Mouse (Mus musculus) MEL (cell line): Measurements from ENCODE around the gene Id1. TPM values are rescaled to one million over a fixed set of nuclear protein-coding genes. Genes with fewer than 3 reads are reported as not detected.

Experiments
- DNase-seq: peaks from one replicate; pipeline ENCODE4 v3.0.0; 2011; ENCODE audit warnings: low read depth, low spot score
- H3K27ac ChIP-seq: 2 replicates; pipeline ENCODE4 v1.5.1; 2012; ENCODE audit warnings: low read depth, mild to moderate bottlenecking, control low read depth, low read length, moderate library complexity; ENCODE audit not compliant: control insufficient read depth
- H3K27me3 ChIP-seq, 2 experiments: fragments of 150-350 bp in 1 of 2; sonication (generic) in 1 of 2; 2 replicates each; pipeline ENCODE4 v1.6.1; 2012; ENCODE audit warnings: low read length in 2 of 2, mild to moderate bottlenecking in 2 of 2, improper control_type of control experiment in 1 of 2, moderate library complexity in 1 of 2; ENCODE audit not compliant: insufficient read depth in 2 of 2, control insufficient read depth in 1 of 2
- H3K36me3 ChIP-seq, 2 experiments: 2 replicates each; pipeline ENCODE4 v1.6.1; 2012 to 2014; ENCODE audit warnings: low read length in 2 of 2, improper control_type of control experiment in 1 of 2, inconsistent platforms in 1 of 2, mild to moderate bottlenecking in 1 of 2; ENCODE audit not compliant: insufficient read depth in 2 of 2, control insufficient read depth in 1 of 2
- H3K4me1 ChIP-seq, 2 experiments: fragments of 150-350 bp in 1 of 2; sonication (generic) in 1 of 2; 2 replicates each; pipeline ENCODE4 v1.6.1; 2012; ENCODE audit warnings: low read length in 2 of 2, improper control_type of control experiment in 1 of 2, mild to moderate bottlenecking in 1 of 2; ENCODE audit not compliant: insufficient read depth in 2 of 2, control insufficient read depth in 1 of 2
- H3K4me3 ChIP-seq, 2 experiments: fragments of 150-350 bp in 1 of 2; sonication (generic) in 1 of 2; 2 replicates each; pipeline ENCODE4 v1.5.1; 2012; ENCODE audit warnings: low read depth in 2 of 2, low read length in 2 of 2, mild to moderate bottlenecking in 2 of 2, moderate library complexity in 2 of 2, control low read depth in 1 of 2, improper control_type of control experiment in 1 of 2; ENCODE audit not compliant: control insufficient read depth in 1 of 2, insufficient read depth in 1 of 2
- H3K79me2 ChIP-seq: 2 replicates; pipeline ENCODE4 v1.6.1; 2012; ENCODE audit warnings: mild to moderate bottlenecking, low read length, moderate library complexity; ENCODE audit not compliant: control insufficient read depth, poor library complexity, insufficient read depth
- H3K9ac ChIP-seq: 2 replicates; pipeline ENCODE4 v1.6.1; 2012; ENCODE audit warnings: low read depth, mild to moderate bottlenecking, control low read depth, low read length, moderate library complexity; ENCODE audit not compliant: control insufficient read depth, poor library complexity, severe bottlenecking
- H3K9me3 ChIP-seq: fragments of 150-350 bp; sonication (generic); replicated peaks from 2 replicates; pipeline ENCODE4 v1.6.1; 2012; ENCODE audit warnings: mild to moderate bottlenecking, low read length, improper control_type of control experiment, moderate library complexity; ENCODE audit not compliant: insufficient read depth
- CHD1 ChIP-seq: IDR thresholded peaks from 2 replicates; pipeline ENCODE4 v1.6.1; 2012; ENCODE audit warnings: low read depth, mild to moderate bottlenecking, inconsistent platforms, low read length, improper control_type of control experiment
- ELF1 ChIP-seq: IDR thresholded peaks from 2 replicates; pipeline ENCODE4 v1.6.1; 2014; ENCODE audit warnings: low read depth, mild to moderate bottlenecking, inconsistent platforms, low read length, improper control_type of control experiment, moderate library complexity
- EP300 ChIP-seq, 2 experiments: IDR thresholded peaks; 2 replicates each; pipeline ENCODE4 v1.6.1; 2011; ENCODE audit warnings: improper control_type of control experiment in 2 of 2, low read length in 2 of 2, low read depth in 1 of 2, mild to moderate bottlenecking in 1 of 2
- MAFK ChIP-seq: IDR thresholded peaks from 2 replicates; pipeline ENCODE4 v1.6.1; 2011; ENCODE audit warnings: low read depth, mild to moderate bottlenecking, low read length, improper control_type of control experiment, borderline replicate concordance
- MAX ChIP-seq: IDR thresholded peaks from 2 replicates; pipeline ENCODE4 v1.6.1; 2011; ENCODE audit warnings: low read length, improper control_type of control experiment
- MAZ ChIP-seq: IDR thresholded peaks from 2 replicates; pipeline ENCODE4 v1.6.1; 2012; ENCODE audit warnings: low read depth, mild to moderate bottlenecking, inconsistent platforms, low read length, improper control_type of control experiment
- MEF2A ChIP-seq: IDR thresholded peaks from 2 replicates; pipeline ENCODE4 v1.6.1; 2014; ENCODE audit warnings: low read depth, mild to moderate bottlenecking, inconsistent platforms, low read length, improper control_type of control experiment; ENCODE audit not compliant: poor library complexity, insufficient replicate concordance, severe bottlenecking; ENCODE audit errors: extremely low read depth
- MYB ChIP-seq: IDR thresholded peaks from 2 replicates; pipeline ENCODE4 v1.6.1; 2011; ENCODE audit warnings: mild to moderate bottlenecking, low read depth, low read length, improper control_type of control experiment
- NRF1 ChIP-seq: IDR thresholded peaks from 2 replicates; pipeline ENCODE4 v1.6.1; 2014; ENCODE audit warnings: low read depth, mild to moderate bottlenecking, inconsistent platforms, low read length, improper control_type of control experiment, moderate library complexity; ENCODE audit not compliant: poor library complexity, insufficient read depth, severe bottlenecking
- POLR2AphosphoS2 ChIP-seq: IDR thresholded peaks from 2 replicates; pipeline ENCODE4 v1.6.1; 2011; ENCODE audit warnings: low read length, improper control_type of control experiment
- POLR2AphosphoS5 ChIP-seq: IDR thresholded peaks from 2 replicates; pipeline ENCODE4 v1.6.1; 2012; ENCODE audit warnings: low read depth, borderline replicate concordance, mild to moderate bottlenecking, inconsistent platforms, low read length, moderate library complexity, mixed read lengths
- RAD21 ChIP-seq: IDR thresholded peaks from 2 replicates; pipeline ENCODE4 v1.6.1; 2011; ENCODE audit warnings: mild to moderate bottlenecking, low read depth, low read length, improper control_type of control experiment
- SIN3A ChIP-seq: IDR thresholded peaks from 2 replicates; pipeline ENCODE4 v1.6.1; 2012; ENCODE audit warnings: low read length, improper control_type of control experiment, inconsistent platforms
- SMC3 ChIP-seq: IDR thresholded peaks from 2 replicates; pipeline ENCODE4 v1.6.1; 2011; ENCODE audit warnings: low read depth, low read length, improper control_type of control experiment
- TAL1 ChIP-seq: IDR thresholded peaks from 2 replicates; pipeline ENCODE4 v1.6.1; 2012; ENCODE audit warnings: mild to moderate bottlenecking, inconsistent platforms, low read length, moderate library complexity, mixed read lengths
- TBP ChIP-seq: IDR thresholded peaks from 2 replicates; pipeline ENCODE4 v1.8.0; 2011; ENCODE audit warnings: low read depth, low read length, improper control_type of control experiment
- TCF12 ChIP-seq: IDR thresholded peaks from 2 replicates; pipeline ENCODE4 v1.6.1; 2014; ENCODE audit warnings: low read depth, mild to moderate bottlenecking, inconsistent platforms, low read length, improper control_type of control experiment, moderate library complexity
- UBTF ChIP-seq: IDR thresholded peaks from 2 replicates; pipeline ENCODE4 v1.6.1; 2012; ENCODE audit warnings: low read depth, mild to moderate bottlenecking, inconsistent platforms, low read length, improper control_type of control experiment, moderate library complexity, borderline replicate concordance; ENCODE audit not compliant: insufficient read depth
- USF1 ChIP-seq: IDR thresholded peaks from 2 replicates; pipeline ENCODE4 v1.6.1; 2014; ENCODE audit warnings: low read depth, mild to moderate bottlenecking, inconsistent platforms, low read length, improper control_type of control experiment, moderate library complexity
- USF2 ChIP-seq, 2 experiments: IDR thresholded peaks; 2 replicates each; pipeline ENCODE4 v1.6.1; 2011 to 2012; ENCODE audit warnings: improper control_type of control experiment in 2 of 2, low read length in 2 of 2, borderline replicate concordance in 1 of 2, inconsistent platforms in 1 of 2, low read depth in 1 of 2, mild to moderate bottlenecking in 1 of 2; ENCODE audit not compliant: insufficient read depth in 1 of 2
- ZC3H11A ChIP-seq: IDR thresholded peaks from 2 replicates; pipeline ENCODE4 v1.6.1; 2012; ENCODE audit warnings: low read depth, mild to moderate bottlenecking, inconsistent platforms, low read length, improper control_type of control experiment
- ZKSCAN1 ChIP-seq: IDR thresholded peaks from 2 replicates; pipeline ENCODE4 v1.6.1; 2012; ENCODE audit warnings: low read depth, mild to moderate bottlenecking, inconsistent platforms, low read length, improper control_type of control experiment, moderate library complexity
- ZMIZ1 ChIP-seq: IDR thresholded peaks from 2 replicates; pipeline ENCODE4 v1.6.1; 2012; ENCODE audit warnings: low read depth, mild to moderate bottlenecking, inconsistent platforms, low read length, improper control_type of control experiment, moderate library complexity
- polyA plus RNA-seq, 2 experiments: library from polyadenylated mRNA; stranded (reverse) in 1 of 2; unstranded in 1 of 2; fragments of >175 nt in 1 of 2; fragments of >200 nt in 1 of 2; gene quantifications; 2 replicates each; pipeline versions ENCODE4 v1.2.1 to v1.2.4; 2012; ENCODE audit warnings: low replicate concordance in 2 of 2, low read depth in 1 of 2; ENCODE audit not compliant: insufficient read length in 2 of 2, insufficient read depth in 1 of 2, missing spikeins in 1 of 2
- total RNA-seq: library from RNA; depleted of rRNA; stranded (reverse); fragments of 300-350 nt; gene quantifications from 2 replicates; pipeline ENCODE4 v1.2.3, GENCODE M21; 2012

The Id1 gene
- total and polyA plus RNA-seq, 3 experiments: 102 to 486 TPM; not detected in 1

DNA sequence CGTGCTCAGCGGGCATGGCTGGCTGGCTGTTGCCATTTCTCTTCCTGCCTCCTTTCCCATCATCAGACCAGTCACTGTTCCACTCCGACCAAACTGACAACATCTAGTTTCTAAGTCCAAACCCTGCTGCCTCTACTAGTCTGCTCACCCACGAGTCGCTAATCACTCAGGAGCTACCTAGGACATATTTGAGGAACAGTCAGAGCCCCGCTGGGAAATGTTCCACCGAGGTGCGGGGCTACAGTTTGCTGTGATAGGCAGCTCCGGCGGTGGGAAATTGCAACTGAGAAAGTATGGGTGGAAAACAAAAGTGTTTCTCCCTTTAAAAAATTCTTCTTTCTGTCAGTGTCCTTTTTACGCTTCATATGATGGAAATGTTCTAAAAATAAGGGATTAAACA, 18.4 kb upstream of the Id1 start:
- TF ChIP-seq ZMIZ1: no peak
- no peak for TF ChIP-seq SIN3A
- no peak for TF ChIP-seq EP300 (IDR thresholded peaks at IDR 0.05; ENCODE audit: low read depth in 1 of 2, low read length in 2 of 2)
- no peak for TF ChIP-seq UBTF
- TF ChIP-seq ELF1: no peak
- TF ChIP-seq MEF2A: no peak
- no peak for TF ChIP-seq SMC3
- TF ChIP-seq ZC3H11A: no peak
- TF ChIP-seq MAFK: no peak
- no peak for TF ChIP-seq USF2 (IDR thresholded peaks at IDR 0.05; ENCODE audit: borderline replicate concordance in 1 of 2, insufficient read depth in 1 of 2, low read depth in 1 of 2, low read length in 2 of 2)
- TF ChIP-seq NRF1: no peak
- TF ChIP-seq USF1: no peak
- no peak for TF ChIP-seq MYB
- TF ChIP-seq MAZ: no peak
- no peak for TF ChIP-seq MAX
- no peak for TF ChIP-seq POLR2AphosphoS5
- TF ChIP-seq, all 39 proteins: peak for 0

DNA sequence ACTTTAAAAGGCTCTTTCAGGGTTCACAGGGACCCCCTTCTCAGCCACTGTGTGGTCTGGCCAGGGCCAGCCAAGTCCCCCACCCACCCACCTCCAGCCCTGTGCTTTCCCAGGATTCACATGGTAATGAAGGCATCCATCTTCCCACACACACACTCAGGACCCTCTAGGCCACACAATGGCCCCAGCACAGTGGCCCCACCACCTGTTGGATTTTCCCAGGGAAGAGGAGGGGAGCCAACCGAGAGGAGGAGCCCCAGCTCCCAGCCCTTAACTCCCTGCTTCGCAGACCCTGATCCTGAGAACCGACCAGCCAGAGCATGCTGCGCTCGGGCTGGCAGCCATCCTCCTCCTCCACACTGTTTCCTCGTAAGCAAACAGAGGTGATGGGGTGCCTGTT, 18.0 kb upstream of the Id1 start:
- Histone ChIP-seq H3K9ac (no peak overlapping the region), H3K4me3 (no peak overlapping the region), H3K36me3 (no peaks in the 10 kb centered on the region), H3K9me3 (no peaks in the 10 kb centered on the region), H3K27me3 (no peaks in the 10 kb centered on the region), H3K27ac (no peak overlapping the region), H3K4me1 (no peaks in the 10 kb centered on the region), H3K79me2 (no peaks in the 10 kb centered on the region)
- no peak for DNase-seq
- no peak for TF ChIP-seq CHD1
- no peak for TF ChIP-seq TCF12
- TF ChIP-seq POLR2AphosphoS2: no peak
- TF ChIP-seq RAD21: no peak
- TF ChIP-seq MAFK: no peak
- TF ChIP-seq EP300 (IDR thresholded peaks at IDR 0.05; ENCODE audit: low read depth in 1 of 2, low read length in 2 of 2): no peak
- no peak for TF ChIP-seq SIN3A
- no peak for TF ChIP-seq TBP
- TF ChIP-seq MYB: no peak
- TF ChIP-seq TAL1: no peak
- TF ChIP-seq ZKSCAN1: no peak

More for the DNA sequence above, 18.4 kb upstream of the Id1 start:
- DNase-seq: no peak
- no peak overlapping the region for H3K4me3 ChIP-seq
- H3K9ac ChIP-seq: no peak overlapping the region
- no peaks in the 10 kb centered on the region for H3K36me3 ChIP-seq
- no peaks in the 10 kb centered on the region for H3K9me3 ChIP-seq
- H3K27ac ChIP-seq: no peak overlapping the region
- H3K27me3 ChIP-seq: no peaks in the 10 kb centered on the region
- no peaks in the 10 kb centered on the region for H3K79me2 ChIP-seq
- H3K4me1 ChIP-seq: no peaks in the 10 kb centered on the region
